Mouse (Mus musculus) megakaryocyte-erythroid progenitor cell, adult 5-6 weeks (primary cell): ENCODE results near the gene Pif1. TPM values are rescaled to one million over a fixed set of nuclear protein-coding genes. Genes with fewer than 3 reads are reported as not detected.

Experiments used
- ATAC-seq: replicated peaks from 2 replicates; pipeline ENCODE4 v1.8.0; 2016; ENCODE audit warnings: mild to moderate bottlenecking, inconsistent platforms; ENCODE audit not compliant: severe bottlenecking, poor library complexity, low FRiP score, low TSS enrichment
- total RNA-seq, 2 experiments: library from RNA; stranded (forward) in 1 of 2; stranded (reverse) in 1 of 2; fragments of 200-1000, 215-1000 nt in 1 of 2; fragments of >200 nt in 1 of 2; fragmentation: Nextera tagmentation in 1 of 2; gene quantifications; 2 replicates each; pipeline ENCODE4 v1.2.3; 2014 to 2017

Gene Pif1
- total RNA-seq, 2 experiments from 2014 or later: 6.6 to 14.3 TPM

DNA sequence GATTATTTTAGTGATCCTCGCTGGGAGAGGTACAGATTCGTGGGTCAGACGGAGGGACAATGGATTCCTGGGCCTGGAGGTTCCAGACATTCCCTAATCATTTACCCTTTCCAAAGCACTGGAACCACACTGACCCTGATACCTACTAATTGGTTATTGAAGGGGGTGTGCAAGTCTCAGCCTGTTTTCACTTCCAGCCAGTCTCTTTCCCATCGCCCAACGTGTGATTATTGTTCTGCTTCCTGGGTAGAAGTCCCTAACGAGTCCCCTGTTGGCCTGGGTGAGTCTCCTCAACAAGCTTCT, 261 bp downstream of the Pif1 start:
- peak; percentile 14 for ATAC-seq

DNA sequence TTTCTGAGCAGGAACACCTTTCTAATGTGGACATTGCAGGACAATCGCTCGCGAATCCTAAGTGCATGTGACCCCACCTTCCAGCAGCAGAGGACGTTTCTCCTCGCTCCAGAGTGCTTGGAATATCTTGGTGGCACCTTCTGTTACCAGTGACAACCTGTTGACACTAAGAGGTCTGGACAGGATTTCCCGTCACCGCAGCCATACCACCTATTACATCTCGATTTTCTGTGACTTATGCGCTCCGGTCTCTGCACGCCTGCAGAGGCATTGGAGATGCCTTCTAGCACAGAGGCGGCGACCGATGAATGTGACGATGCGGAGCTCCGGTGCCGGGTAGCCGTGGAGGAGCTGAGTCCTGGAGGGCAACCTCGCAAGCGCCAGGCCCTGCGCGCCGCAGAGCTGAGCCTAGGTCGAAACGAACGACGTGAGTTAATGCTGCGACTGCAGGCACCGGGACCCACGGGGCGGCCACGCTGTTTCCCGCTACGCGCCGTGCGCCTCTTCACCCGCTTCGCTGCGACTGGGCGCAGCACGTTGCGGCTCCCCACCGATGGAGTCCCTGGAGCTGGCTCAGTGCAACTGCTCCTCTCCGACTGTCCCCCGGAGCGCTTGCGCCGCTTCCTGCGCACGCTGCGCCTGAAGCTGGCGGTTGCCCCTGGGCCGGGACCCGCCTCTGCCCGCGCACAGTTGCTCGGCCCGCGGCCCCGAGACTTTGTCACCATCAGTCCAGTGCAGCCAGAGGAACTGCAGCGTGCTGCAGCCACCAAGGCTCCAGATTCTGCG, 806 bp downstream of the Pif1 start:
- ATAC-seq: peak; percentile 35

DNA sequence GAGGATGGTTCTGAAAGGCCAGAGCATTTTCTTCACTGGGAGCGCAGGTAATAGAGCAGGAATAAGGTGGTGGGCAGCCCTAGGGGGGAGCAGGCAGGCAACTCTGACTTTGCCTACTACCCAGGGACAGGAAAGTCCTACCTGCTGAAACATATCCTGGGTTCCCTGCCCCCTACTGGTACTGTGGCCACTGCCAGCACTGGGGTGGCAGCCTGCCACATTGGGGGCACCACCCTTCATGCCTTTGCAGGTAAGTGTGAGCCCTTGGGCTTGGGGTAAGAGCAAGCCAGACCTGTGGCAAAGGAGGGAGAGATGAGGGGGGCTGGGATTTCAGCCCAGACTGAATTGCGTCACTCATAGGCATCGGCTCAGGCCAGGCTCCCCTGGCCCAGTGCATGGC, 2.1 kb downstream of the Pif1 start:
- ATAC-seq: no peak

DNA sequence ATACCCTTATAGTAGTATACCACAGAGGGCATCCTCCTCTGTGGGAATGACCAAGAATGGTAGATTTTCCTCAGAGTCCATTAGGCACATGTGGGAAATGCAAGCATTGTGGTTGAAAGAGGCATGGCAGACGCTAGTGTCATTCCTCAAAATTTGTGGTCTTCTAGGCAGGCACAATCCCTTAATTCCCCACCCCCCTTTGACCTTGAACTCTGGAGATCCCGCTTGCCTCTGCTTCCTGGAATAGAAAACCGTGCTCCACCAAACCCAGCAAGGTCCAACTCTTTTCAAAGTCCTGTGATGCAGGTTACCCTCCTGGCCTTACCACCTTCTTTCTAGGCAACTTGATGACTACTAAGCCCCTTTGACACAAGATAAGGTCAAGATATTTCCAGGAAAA, 5.8 kb downstream of the Pif1 start:
- ATAC-seq: no peak

DNA sequence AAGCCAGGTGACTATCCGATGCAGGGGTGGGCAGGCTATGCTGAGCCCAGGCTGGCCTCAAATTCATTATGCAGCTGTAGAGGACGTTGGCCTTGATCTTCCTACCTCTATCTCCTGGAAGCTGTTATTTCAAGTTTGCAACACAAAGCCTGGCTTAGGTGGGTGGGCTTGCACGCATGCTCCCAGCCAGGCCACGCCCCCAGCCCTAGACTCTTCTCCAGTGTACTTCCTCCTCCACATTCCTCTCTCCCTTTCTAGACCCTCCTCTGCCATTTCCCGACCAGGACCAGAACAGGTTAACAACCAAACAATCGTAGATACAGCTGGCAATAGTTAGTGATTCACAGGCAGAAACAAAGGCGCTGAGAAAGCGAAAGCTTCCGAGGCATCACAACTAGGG, 6.6 kb downstream of the Pif1 start:
- no peak for ATAC-seq

DNA sequence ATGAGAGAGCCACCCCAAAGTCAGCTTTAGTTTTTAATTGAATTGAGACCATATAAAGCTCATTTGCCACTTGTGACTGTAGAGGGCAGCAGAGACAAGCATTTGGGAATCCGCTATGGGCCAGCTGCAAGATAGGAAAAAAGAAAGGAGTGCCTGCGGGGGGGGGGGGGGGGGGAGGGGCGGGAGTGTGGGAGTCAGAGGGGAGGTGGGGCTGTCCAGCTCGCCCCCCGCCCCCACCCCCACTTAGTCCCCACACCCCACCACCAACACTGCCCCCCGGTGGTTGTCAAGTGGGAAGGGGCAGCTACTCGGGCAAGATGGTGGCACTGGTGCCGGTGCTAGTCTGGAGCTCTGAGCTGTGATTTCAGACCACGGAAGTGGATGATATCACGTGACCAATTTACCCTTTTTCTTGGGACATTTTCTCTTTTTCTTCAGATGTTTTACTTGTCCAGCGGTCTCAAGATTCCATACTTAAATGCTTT, 11.8 kb downstream of the Pif1 start:
- no peak for ATAC-seq

DNA sequence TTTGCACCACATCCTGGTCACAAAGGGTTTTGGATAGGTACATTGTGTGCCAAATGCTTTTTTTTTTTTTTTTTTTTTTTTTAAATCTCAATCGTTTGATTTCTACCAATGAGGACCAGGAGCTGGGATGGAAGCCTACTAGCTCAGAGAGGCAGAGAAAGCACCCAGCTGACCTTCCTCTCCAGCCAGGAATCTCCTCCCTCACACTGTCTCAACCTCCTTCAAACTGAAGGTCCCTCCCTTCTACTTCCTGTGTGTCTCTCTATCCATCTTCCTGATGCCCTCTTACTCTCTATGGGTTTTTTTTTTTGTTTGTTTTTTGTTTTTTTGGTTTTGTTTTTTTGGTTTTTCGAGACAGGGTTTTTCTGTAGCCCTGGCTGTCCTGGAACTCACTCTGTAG, 14.0 kb downstream of the Pif1 start:
- ATAC-seq: no peak

DNA sequence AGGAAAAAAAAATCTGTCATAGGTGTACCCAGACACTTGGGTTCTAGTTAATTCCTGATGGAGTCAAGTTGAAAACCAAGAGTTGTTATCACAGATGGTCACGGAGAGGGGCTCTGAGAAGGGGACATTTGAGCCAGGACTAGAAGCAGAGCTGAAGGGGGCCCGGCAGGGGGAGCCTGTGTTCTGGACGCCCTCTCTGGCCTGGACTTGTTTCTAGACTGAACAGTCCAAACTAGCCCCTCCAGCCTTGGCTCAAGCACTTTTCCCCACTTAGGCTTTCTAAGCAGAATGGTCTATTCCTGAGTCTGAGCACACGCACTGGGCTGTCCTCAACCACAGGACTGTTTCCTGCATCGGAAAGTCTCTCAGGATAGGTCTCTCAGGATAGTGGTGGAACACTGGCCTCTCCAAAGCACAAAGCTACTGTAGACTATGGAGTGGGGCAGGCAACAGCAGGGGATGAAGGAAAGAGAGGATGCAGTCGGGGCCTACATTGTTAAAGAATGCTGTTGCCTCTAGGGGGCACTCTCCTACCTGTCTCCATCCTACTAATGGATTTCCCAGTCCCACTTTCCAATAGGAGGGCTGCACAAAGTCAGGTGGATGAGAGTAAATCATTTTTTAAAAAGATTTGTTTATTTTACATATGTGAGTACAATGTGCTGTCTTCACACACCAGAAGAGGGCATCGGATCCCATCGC, 16.6 kb downstream of the Pif1 start:
- ATAC-seq: no peak

DNA sequence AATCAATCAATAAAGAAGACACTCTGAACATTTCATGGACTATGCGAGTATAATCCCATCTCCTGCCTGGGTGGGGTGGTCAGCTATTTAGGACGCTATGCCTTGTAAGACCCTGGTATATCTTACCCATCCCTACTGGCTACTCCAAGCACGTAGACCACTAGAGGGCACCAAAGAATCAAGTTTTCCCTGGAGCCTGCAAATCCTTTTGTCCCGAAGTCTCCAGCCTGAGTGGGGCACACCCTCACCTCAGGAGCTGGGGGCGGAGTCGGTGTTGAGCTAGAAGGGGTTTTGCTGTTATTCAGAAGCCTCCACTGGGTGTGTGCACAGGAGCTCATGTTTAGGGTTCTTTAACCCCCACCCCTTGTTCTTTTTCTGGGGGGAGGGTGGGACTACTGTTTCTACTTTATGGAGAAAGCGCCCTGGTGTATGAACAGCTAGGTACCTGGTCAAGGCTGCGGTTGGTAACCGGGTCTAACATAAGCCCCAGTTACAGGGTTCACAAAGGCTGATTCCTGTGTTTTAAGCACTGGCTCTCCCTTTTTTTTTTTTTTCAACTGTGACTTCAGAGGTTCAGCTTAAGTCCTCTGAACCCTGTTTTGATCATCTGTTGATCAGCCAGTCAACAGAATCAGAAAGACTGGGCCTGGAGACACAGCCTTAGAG, 18.6 kb downstream of the Pif1 start:
- peak; percentile 84 for ATAC-seq

DNA sequence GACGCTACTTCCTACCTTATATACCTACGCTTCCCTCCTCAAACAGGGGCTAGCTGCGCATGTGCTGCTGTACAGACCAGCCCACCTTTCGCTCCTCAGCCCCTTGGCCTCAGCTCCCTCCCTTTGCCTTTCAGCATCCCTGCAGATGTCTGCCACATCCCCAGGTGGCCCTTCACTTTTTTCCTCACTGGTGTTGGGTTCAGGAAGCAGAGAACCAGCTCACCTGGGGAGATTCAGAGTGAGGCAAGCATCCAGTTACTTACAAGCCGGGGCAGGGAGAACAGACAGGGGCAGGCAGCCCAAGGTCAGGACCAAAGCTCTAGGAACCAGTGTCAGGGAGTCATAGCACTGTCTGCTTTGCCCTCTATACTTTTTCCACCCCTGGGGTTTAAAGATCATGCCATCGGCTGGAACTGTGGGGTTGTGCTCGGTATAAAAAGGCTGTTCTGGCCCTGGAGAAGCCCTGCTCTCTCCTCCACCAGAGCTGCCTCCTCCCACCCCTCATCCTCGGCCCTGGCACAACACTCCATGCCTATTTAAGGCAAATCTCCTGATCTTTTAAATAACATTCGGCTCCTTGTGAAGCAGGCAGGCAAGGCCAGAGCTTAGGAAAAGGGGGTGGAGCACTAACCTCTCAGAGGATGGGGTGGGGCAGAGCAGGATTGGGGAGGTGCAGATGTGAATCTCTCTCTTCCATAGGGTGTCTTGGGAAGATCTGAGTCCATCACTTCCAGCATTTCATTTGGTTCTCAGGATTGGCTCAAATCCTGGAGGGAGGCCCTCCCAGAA, 19.6 kb downstream of the Pif1 start:
- ATAC-seq: no peak

DNA sequence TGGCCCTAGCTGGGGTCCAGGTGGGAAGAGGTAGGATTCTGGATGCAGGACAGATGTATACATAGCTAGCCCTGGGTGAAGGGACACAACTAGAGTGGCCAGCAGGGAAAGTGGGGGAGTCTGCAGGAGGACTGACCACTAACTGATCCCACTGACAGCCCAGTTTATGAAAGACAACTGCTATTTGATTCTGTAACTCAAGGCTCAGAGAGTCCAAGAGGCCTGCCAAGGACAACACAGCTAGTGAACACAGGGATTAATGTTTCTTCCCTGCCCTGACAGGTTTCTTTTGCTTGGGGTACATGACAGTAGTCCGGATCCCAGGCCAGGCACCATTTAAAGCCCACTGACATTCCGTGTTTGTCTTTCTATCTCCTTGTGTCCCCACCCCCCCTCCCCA, 20.2 kb downstream of the Pif1 start:
- no peak for ATAC-seq

DNA sequence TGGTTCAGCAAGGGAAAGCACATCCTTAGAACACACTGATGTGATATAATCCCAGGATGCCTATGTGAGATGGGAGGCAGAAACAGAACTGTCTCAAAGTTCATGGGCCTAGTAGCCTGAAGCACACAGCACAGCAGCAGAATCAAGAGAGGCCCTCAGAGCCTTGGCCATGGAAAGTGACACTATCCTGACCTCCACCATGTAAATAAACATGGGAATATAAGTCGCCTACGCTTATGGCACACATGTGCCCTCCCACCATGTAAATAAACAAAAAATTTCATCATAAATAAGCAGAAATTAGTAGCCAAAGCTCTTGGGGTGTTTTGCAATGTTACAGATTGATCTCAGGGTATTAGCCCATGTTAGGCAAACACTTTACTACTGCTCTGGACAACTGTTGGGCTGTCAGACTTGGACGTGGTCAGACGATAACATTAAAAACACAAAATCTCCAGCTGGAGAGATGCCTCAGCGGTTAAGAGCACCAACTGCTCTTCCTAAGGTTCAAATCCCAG, 25.1 kb downstream of the Pif1 start:
- no peak for ATAC-seq

DNA sequence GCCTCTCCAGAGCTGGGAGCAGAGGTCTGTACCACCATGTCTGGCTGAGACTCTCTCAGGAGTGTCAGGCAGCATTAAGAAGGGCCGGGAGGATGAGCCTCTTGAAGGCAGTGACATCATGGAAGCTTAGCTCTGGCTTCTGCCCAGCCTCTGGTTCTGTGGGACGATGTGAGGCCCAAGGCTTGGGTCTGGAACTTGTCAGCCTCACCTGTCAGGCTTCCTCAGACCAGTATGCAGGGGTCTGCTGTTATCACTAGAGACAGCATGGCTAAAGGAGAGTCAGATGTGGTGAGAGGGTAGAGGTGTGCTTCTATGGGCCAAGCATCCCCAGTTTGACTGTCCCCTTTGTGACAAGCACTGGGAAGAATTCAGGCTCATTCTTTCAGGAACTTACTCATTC, 26.1 kb downstream of the Pif1 start:
- no peak for ATAC-seq

DNA sequence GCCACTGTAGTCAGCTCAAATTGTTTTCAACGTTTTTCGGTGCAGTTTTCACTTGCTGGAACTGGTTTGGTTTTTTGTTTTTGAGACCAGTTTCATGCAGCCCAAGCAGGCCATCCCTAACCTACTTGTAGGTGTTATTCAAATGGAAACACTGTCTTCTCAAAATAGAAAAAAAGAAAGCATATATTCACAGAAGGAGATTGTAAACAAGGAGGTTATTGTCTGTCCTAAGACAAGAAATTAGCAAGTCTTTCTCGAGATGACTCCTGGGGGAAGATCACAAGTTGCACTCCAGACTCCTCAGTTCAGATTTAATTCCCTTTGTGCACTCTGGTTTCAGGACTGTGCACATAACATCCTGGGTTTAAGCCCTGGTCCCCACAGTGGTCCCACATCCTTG, 32.4 kb downstream of the Pif1 start:
- ATAC-seq: no peak

DNA sequence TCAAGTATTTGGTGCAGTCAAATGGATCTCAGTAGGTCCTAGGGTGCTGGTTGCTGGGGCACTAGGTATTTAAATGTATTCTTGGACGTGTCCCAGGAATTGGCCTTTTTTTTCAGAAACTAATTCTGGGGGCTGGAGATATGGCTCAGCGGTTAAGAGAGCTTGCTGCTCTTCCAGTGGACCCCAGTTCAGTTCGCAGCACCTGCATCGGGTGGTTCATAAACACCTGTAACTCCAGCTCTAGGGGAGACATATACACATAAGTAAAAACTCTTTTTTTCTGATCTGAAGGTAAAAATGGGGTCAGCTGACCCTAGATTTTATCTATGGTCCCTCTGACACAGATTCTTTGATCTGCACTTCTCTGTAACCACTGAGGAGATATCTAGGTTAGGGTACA, 34.2 kb downstream of the Pif1 start:
- ATAC-seq: no peak

DNA sequence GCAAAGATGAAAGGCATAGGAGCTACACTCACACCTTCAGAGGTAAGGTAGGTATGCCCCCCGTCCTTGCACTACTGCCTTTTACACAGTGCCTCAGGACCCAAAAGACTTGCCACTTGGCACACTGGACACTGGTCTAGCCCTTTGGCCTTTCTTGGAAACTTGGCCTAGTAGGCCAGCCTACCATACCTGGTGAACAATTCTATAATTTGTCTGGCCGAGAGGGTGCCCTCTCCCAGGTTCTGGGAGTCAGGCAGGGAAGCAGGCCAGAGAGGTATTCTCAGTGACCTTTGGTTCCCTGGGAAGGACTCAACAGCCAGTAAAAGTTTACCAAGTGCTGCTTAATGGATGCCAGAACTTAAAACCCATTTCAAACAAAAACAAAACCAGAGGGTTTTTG, 34.7 kb downstream of the Pif1 start:
- ATAC-seq: no peak

DNA sequence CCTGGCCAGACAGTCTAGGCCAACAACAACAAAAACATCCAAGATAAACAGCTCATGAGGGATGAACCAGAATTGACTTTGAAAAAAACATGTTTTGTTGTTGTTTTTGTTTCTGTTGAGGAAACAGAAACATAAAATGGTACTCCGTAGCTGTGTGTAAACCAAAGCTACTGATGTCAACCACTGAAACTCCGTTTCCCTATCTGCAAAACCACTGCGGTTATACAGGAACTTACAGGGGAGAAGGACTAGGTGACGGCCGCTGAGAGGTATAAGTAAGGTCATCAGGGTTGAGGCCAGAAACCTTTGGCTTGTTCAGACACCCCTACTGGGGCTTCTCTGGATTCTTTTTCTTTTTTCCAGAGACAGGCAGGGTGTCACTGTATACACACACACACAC, 35.9 kb downstream of the Pif1 start:
- no peak for ATAC-seq

DNA sequence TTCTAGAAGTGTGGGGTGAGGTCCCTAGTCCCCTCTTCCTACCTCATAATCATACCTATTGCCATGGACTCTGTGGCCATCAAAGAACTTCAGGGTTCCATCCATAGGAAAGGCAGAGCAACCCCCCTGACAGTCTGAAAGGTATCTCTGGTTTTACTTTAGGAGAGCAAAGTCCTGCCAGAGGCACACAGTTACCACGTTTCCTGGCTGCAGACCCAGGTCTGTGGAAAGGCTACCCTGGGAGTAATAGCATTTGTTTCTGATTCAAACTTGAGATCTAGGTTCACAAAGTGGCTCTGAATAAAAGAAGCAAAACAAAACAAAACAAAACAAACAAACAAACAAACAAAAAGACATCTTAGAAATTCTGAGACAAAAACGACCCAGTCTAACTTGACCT, 37.3 kb downstream of the Pif1 start:
- no peak for ATAC-seq

DNA sequence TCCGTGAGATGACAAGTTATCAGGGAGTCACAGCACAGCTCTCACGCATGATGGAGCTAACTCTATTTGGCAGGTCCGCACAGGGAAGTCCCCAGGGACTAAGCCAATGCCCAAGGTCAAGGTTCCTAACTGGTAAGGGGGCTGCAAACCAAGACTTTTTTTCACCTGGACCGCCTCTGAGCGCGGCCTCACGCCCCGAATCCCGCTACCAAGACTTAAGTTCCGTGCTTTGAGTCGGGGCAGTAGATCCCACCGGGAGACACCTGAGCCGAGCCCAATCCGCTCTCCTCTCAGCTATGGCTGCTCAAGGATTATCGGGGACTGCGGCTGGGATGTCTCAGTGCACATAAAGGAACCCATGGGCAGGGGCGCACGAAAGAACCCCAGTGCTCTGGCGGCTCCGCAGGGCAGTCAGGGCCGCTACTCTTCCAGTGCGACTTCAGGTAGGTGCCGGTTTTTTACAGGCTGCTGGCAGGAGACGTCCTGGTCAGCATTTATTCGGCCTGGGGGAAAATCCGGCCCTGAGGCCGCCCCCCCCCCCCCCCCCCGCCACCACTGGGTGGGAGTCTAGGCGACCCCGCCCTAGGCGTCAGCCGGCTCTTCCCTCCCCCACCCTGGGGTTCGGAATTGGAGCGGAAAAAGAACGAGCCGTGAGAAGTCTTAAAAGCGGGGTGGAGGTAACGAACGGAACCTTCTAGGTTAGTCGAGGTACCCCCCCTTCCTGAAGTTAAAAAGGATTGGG, 42.2 kb downstream of the Pif1 start, which contains the start of gene Rbpms2:
Gene Rbpms2 (plus strand): TSS at position 624 of the 742 bp plus-strand sequence.
- no peak for ATAC-seq
